Mouse (Mus musculus) liver, embryonic 12.5 days (tissue): Measurements from ENCODE around the gene Dnmt3a. TPM values are rescaled to one million over a fixed set of nuclear protein-coding genes. Genes with fewer than 3 reads are reported as not detected.

Experiments
- ATAC-seq: fragments of 200-750 bp; cut with Nextera tagmentation; 2 replicates; pipeline ENCODE4 v1.8.0; 2017; ENCODE audit warnings: moderate number of reproducible peaks, mild to moderate bottlenecking, moderate library complexity
- H3K27ac ChIP-seq: fragments of 300-500 bp; sonication (generic); 2 replicates; pipeline ENCODE4 v1.5.1; 2016; ENCODE audit warnings: mild to moderate bottlenecking
- H3K27me3 ChIP-seq: fragments of 300-500 bp; sonication (generic); replicated peaks from 2 replicates; pipeline ENCODE4 v1.6.1; 2016; ENCODE audit warnings: mild to moderate bottlenecking, moderate library complexity
- H3K36me3 ChIP-seq: fragments of 300-500 bp; sonication (generic); 2 replicates; pipeline ENCODE4 v1.6.1; 2016; ENCODE audit warnings: mild to moderate bottlenecking, moderate library complexity
- H3K4me1 ChIP-seq: fragments of 300-500 bp; sonication (generic); 2 replicates; pipeline ENCODE4 v1.6.1; 2016
- H3K4me2 ChIP-seq: fragments of 300-500 bp; sonication (generic); 2 replicates; pipeline ENCODE4 v1.6.1; 2016; ENCODE audit warnings: mild to moderate bottlenecking, moderate library complexity
- H3K4me3 ChIP-seq: fragments of 300-500 bp; sonication (generic); 2 replicates; pipeline ENCODE4 v1.5.1; 2016; ENCODE audit warnings: mild to moderate bottlenecking, moderate library complexity
- H3K9ac ChIP-seq: fragments of 300-500 bp; sonication (generic); 2 replicates; pipeline ENCODE4 v1.6.1; 2016; ENCODE audit warnings: mild to moderate bottlenecking, moderate library complexity
- H3K9me3 ChIP-seq: fragments of 300-500 bp; sonication (generic); replicated peaks from 2 replicates; pipeline ENCODE4 v1.6.1; 2016; ENCODE audit warnings: mild to moderate bottlenecking, moderate library complexity
- WGBS: fragments of 180-500 bp; shearing (Covaris S2); methylation state at CpG from one replicate; pipeline ENCODE4 v1.1.7; 2016; ENCODE audit not compliant: insufficient replicate concordance; 5-methylcytosine and 5-hydroxymethylcytosine counted together
- polyA plus RNA-seq: library from polyadenylated mRNA; unstranded; fragments of >200 nt; fragmentation: Nextera tagmentation; extraction: Ambion mirVana; gene quantifications from 2 replicates; pipeline ENCODE4 v1.2.1, GENCODE M21; 2016

Gene Dnmt3a
- polyA plus RNA-seq, 1 experiment from 2014 or later: 57.9 TPM

DNA sequence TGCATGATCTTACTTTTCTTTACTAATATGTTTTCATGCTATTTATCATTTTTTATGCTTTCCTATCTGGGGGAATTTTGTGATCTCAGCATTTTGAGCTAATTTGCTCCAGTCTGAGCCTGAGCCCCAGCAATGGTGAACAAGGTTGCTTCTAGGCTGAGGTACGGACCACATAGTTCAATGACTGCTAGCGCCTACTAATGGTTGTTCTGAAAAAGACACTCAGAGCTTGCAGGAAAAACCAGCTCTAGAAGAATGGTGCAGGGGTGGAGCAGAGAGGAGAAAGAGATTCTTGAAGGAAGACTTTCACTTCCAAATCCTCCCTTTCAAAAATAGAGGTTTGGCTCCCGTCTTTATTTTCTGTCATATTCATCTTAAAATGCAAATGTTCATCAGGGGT lies 150.5 kb downstream of the Dnmt3a start:
- H3K36me3 ChIP-seq: no peaks in the 10 kb centered on the region
- H3K9me3 ChIP-seq: no peaks in the 10 kb centered on the region
- no peak overlapping the region for H3K4me3 ChIP-seq
- H3K4me1 ChIP-seq: peaks cover 13% of the 10 kb centered on the region
- no peak overlapping the region for H3K27ac ChIP-seq
- ATAC-seq: no peak
- H3K4me2 ChIP-seq: no peak overlapping the region
- H3K27me3 ChIP-seq: peaks cover 34% of the 10 kb centered on the region
- no peak overlapping the region for H3K9ac ChIP-seq
- WGBS: 12% methylated on average over 3 of the region's 3 CpGs

DNA sequence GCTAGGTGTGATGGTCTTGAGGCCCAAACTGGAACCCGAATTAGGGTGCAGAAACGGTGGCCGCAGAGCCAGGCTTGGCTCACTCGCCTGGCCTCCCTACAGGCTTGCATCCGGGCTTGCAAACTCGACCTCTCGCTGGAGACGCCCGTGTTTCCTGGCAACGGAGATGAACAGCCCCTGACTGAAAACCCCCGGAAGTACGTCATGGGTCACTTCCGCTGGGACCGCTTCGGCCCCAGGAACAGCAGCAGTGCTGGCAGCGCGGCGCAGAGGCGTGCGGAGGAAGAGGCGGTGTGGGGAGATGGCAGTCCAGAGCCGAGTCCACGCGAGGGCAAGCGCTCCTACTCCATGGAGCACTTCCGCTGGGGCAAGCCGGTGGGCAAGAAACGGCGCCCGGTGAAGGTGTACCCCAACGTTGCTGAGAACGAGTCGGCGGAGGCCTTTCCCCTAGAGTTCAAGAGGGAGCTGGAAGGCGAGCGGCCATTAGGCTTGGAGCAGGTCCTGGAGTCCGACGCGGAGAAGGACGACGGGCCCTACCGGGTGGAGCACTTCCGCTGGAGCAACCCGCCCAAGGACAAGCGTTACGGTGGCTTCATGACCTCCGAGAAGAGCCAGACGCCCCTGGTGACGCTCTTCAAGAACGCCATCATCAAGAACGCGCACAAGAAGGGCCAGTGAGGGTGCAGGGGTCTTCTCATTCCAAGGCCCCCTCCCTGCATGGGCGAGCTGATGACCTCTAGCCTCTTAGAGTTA lies 154.2 kb downstream of the Dnmt3a start:
- peak overlapping the region; percentile 76 for H3K27ac ChIP-seq

DNA sequence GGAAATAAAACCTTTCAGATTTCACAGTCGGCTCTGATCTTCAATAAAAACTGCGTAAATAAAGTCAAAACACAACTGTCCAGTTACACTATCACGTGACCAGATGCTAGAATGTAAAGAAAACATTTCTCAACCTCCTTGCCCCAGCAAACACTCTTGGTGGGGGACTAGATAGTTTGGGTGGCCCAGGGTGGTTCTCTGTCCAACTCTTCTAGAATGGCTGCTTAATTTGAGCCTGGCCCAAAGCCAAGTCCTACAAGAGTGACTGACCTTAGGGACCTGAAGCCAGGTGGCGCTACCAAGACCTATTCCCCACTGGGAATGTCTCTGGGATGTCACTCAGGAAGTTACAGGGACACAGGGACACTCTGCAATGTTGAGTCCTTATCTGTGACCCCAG lies 154.7 kb downstream of the Dnmt3a start:
- H3K27ac ChIP-seq: no peak overlapping the region
- H3K4me1 ChIP-seq: peaks cover 13% of the 10 kb centered on the region
- no peak for ATAC-seq

More for the DNA sequence above, 154.2 kb downstream of the Dnmt3a start:
- peak; percentile 76 for ATAC-seq
- Histone ChIP-seq H3K4me2 (peak overlapping the region; percentile 85), H3K27me3 (peaks cover 13% of the 10 kb centered on the region), H3K9ac (peak overlapping the region; percentile 54), H3K9me3 (no peaks in the 10 kb centered on the region), H3K4me3 (peak overlapping the region; percentile 62), H3K36me3 (no peaks in the 10 kb centered on the region), H3K4me1 (peaks cover 13% of the 10 kb centered on the region)
- 2% methylated on average over 53 of the region's 53 CpGs for WGBS

More for the DNA sequence above, 154.7 kb downstream of the Dnmt3a start:
- H3K36me3 ChIP-seq: no peaks in the 10 kb centered on the region
- peak overlapping the region; percentile 54; the same call in 1 of the 2 replicates for H3K9ac ChIP-seq
- H3K4me2 ChIP-seq: peak overlapping the region; percentile 85
- H3K27me3 ChIP-seq: peaks cover 7% of the 10 kb centered on the region; the same call in 1 of the 2 replicates
- no peaks in the 10 kb centered on the region for H3K9me3 ChIP-seq
- H3K4me3 ChIP-seq: peak overlapping the region; percentile 62
- WGBS: 44% methylated on average over 4 of the region's 4 CpGs

Other genes starting within 250 kb of the Dnmt3a start
- 22.6 and 26.3 TPM in 2 replicates for gene Dtnb, start 233.6 kb upstream of the Dnmt3a start, polyA plus RNA-seq
- 0.87 and 0.90 TPM in 2 replicates for gene Pomc, start 148.9 kb downstream of the Dnmt3a start, polyA plus RNA-seq
- gene Efr3b, start 232.9 kb downstream of the Dnmt3a start, polyA plus RNA-seq: 0.41 and 0.50 TPM in 2 replicates